Mouse (Mus musculus) olfactory bulb, adult 2 months (tissue): Measurements from ENCODE around the gene Sarm1.

ENCODE experiments used
- CTCF ChIP-seq: fragments of 200-500 bp; IDR thresholded peaks from 2 replicates; pipeline ENCODE4 v1.5.1; 2012; ENCODE audit warnings: low read depth, mild to moderate bottlenecking, low read length, moderate library complexity; ENCODE audit not compliant: insufficient read depth
- POLR2A ChIP-seq: fragments of 200-500 bp; IDR thresholded peaks from 2 replicates; pipeline ENCODE4 v1.6.1; 2012; ENCODE audit warnings: mild to moderate bottlenecking, low read depth, low read length, moderate library complexity; ENCODE audit not compliant: insufficient read depth

DNA sequence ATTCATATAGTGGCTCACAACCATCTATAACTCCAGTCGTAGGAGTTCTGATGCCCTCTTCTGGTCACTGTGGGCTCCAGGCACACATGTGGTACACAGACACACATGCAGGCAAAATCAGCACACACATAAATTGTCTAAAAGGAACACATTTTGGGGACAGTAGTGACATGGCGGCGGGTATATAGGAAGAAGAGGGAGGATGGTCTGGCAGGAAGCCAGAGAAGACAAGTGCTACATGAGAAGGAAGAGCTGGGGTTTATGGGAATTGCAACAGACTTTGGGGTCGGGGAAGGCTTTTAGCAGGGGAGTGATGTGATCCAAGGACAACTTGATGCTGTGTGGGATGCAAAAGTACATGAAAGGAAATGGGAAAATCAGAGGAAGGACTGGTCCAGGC is 37.0 kb upstream of the Sarm1 start:
- TF ChIP-seq POLR2A (no peak), CTCF (no peak)
